Comparison of ENCODE assay signal across 8 mouse cellular contexts in the genomic region with DNA sequence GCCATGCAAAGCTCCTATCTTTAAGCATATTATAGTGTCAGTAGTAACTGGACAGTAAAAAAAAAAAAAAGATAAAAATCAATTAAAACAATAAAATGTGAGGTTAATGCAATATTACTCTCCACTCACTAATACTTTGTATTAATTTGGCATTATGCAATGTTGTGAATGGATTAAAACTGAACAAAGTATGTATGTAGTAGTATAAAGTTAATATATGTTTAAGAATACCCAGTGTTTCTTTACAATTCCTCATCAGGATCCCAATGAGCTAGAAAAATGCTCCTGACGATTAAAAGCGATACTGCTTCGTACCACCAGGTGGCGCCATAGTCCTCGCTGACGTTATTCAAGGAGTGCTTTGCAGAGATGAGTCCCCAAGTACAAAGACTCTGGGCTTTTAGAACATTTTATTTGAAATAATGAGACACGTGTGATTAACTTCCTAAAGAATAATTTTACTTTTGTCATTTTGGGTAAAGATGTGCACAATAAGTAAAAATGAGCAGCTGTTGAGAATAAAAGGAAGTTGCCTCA.
A peak's percentile ranks its signal among the peaks of the same experiment; 100 is the strongest.
DNase-seq lines count a peak whose midpoint lies in the region; ATAC-seq and TF ChIP-seq lines count a peak whose summit lies in the region.

No protein-coding gene starts in this region.

- H3K4me2 ChIP-seq in liver, embryonic 13.5 days: no peak overlapping the region

- intact Hi-C loops in gastrocnemius, adult 2 months (cut with DNase I): no loop called here

- no peaks in the 10 kb centered on the region for H3K9me3 ChIP-seq in liver, embryonic 13.5 days (replicated peaks)

- TF ChIP-seq CTCF in C2C12 (IDR thresholded peaks at IDR 0.05; ENCODE audit: control insufficient read depth, insufficient read depth, insufficient read length): peak; percentile 71
- peak; percentile 92 for TF ChIP-seq CTCF in gastrocnemius, adult 2 months (IDR thresholded peaks at IDR 0.05)

- no peaks in the 10 kb centered on the region for H3K4me1 ChIP-seq in liver, embryonic 13.5 days (replicated peaks)

- no peaks in the 10 kb centered on the region for H3K36me3 ChIP-seq in C2C12 (ENCODE audit: control insufficient read depth, insufficient read depth)
- no peaks in the 10 kb centered on the region for H3K36me3 ChIP-seq in liver, embryonic 13.5 days

- under 1% methylated on average over 7 of the region's 7 CpGs for WGBS in liver, embryonic 13.5 days (ENCODE audit: insufficient replicate concordance)

- H3K9ac ChIP-seq in liver, embryonic 13.5 days: no peak overlapping the region

- H3K79me3 ChIP-seq in C2C12 (ENCODE audit: low read depth): no peaks in the 10 kb centered on the region

- no peak overlapping the region for H3ac ChIP-seq in C2C12 (ENCODE audit: control insufficient read depth, insufficient read length, low read depth)

- no peaks in the 10 kb centered on the region for H3K79me2 ChIP-seq in C2C12 (ENCODE audit: control insufficient read depth, insufficient read depth)

- ATAC-seq in liver, embryonic 13.5 days (ENCODE audit: low read depth): no peak

- no peak overlapping the region for H3K27ac ChIP-seq in gastrocnemius, adult 2 months
- H3K27ac ChIP-seq in liver, embryonic 13.5 days: no peak overlapping the region

- no peaks in the 10 kb centered on the region for H3K27me3 ChIP-seq in C2C12 (ENCODE audit: control insufficient read depth, insufficient read depth, insufficient read length)
- no peaks in the 10 kb centered on the region for H3K27me3 ChIP-seq in liver, embryonic 13.5 days

- DNase-seq in NIH3T3 (ENCODE audit: low read depth): peak; percentile 71
- DNase-seq in cerebellum, postnatal 36 days: peak; percentile 59 to 62
- DNase-seq in gastrocnemius, adult 2 months: peak; percentile 54
- DNase-seq in kidney, postnatal 14 days: peak; percentile 71
- peak; percentile 6 for DNase-seq in liver, embryonic 13.5 days
- peak; percentile 66 for DNase-seq in ovary, postnatal 14 days (ENCODE audit: low spot score)
- DNase-seq in urinary bladder, postnatal 36 days (ENCODE audit: low spot score in 2 of 2): peak; percentile 15 to 44

- no peak overlapping the region for H3K4me3 ChIP-seq in C2C12 (ENCODE audit: insufficient read depth, poor library complexity, severe bottlenecking)
- H3K4me3 ChIP-seq in gastrocnemius, adult 2 months: no peak overlapping the region
- H3K4me3 ChIP-seq in liver, embryonic 13.5 days (replicated peaks): no peak overlapping the region

TF ChIP-seq in C2C12, 6 proteins besides CTCF, POLR2A, EP300 and RAD21:
- TF ChIP-seq MYOD1 (IDR thresholded peaks at IDR 0.05; ENCODE audit: control insufficient read depth, insufficient read length, low read depth) (no peak), FOSL1 (IDR thresholded peaks at IDR 0.05; ENCODE audit: insufficient read depth, low read length, poor library complexity, severe bottlenecking) (no peak)

Comparison
In these comparisons a context has a peak if more than half of its experiments do, and no peak if none do; other contexts are left out.
1. DNase-seq: peak in every context shown above with its lines; median percentile 71 in NIH3T3; 71 in kidney, postnatal 14 days; 66 in ovary, postnatal 14 days; 60 in cerebellum, postnatal 36 days; 54 in gastrocnemius, adult 2 months; 30 in urinary bladder, postnatal 36 days; 6 in liver, embryonic 13.5 days.